Mouse (Mus musculus) CH12.LX (cell line): Measurements from ENCODE around the gene 1600002K03Rik. TPM values are rescaled to one million over a fixed set of nuclear protein-coding genes. Genes with fewer than 3 reads are reported as not detected.

Source experiments
- DNase-seq: peaks from one replicate; pipeline ENCODE4 v3.0.0-alpha.2; 2013; ENCODE audit errors: extremely low read depth
- H3K27ac ChIP-seq: 2 replicates; pipeline ENCODE4 v1.5.1; 2012; ENCODE audit warnings: low read depth, mild to moderate bottlenecking, control low read depth, moderate library complexity; ENCODE audit not compliant: insufficient read depth
- H3K27me3 ChIP-seq: replicated peaks from 2 replicates; pipeline ENCODE3; 2012; ENCODE audit warnings: inconsistent platforms
- H3K36me3 ChIP-seq, 2 experiments: replicated peaks in 1 of 2; 2 replicates each; pipeline versions ENCODE3 to v1.6.1; 2012; ENCODE audit warnings: inconsistent platforms in 1 of 2, low read length in 1 of 2, mild to moderate bottlenecking in 1 of 2, mixed read lengths in 1 of 2, moderate library complexity in 1 of 2; ENCODE audit not compliant: control insufficient read depth in 1 of 2, insufficient read depth in 1 of 2
- H3K4me1 ChIP-seq, 2 experiments: 2 replicates each; pipeline ENCODE4 v1.6.1; 2012; ENCODE audit warnings: inconsistent platforms in 1 of 2, moderate library complexity in 1 of 2; ENCODE audit not compliant: insufficient read depth in 2 of 2, control insufficient read depth in 1 of 2
- H3K4me2 ChIP-seq: 2 replicates; pipeline ENCODE4 v1.6.1; 2012; ENCODE audit warnings: low read depth, mild to moderate bottlenecking, control low read depth; ENCODE audit not compliant: poor library complexity, insufficient read depth, severe bottlenecking
- H3K4me3 ChIP-seq, 3 experiments: fragments of 150-350 bp in 1 of 3; sonication (generic) in 1 of 3; replicated peaks in 1 of 3; 2 replicates each; pipeline versions ENCODE3 to v1.5.1; 2011 to 2012; ENCODE audit warnings: low read depth in 2 of 3, low read length in 2 of 3, mild to moderate bottlenecking in 2 of 3, moderate library complexity in 2 of 3, control low read depth in 1 of 3, improper control_type of control experiment in 1 of 3, inconsistent platforms in 1 of 3, mixed read lengths in 1 of 3; ENCODE audit not compliant: poor library complexity in 1 of 3
- H3K79me2 ChIP-seq: replicated peaks from 2 replicates; pipeline ENCODE4 v1.6.1; 2012; ENCODE audit warnings: mild to moderate bottlenecking, moderate library complexity; ENCODE audit not compliant: control insufficient read depth, poor library complexity, insufficient read depth, severe bottlenecking; ENCODE audit errors: extremely low read depth
- H3K9ac ChIP-seq: 2 replicates; pipeline ENCODE4 v1.6.1; 2012; ENCODE audit warnings: low read depth, mild to moderate bottlenecking, control low read depth, moderate library complexity; ENCODE audit not compliant: insufficient read depth
- H3K9me3 ChIP-seq: replicated peaks from 2 replicates; pipeline ENCODE3; 2012; ENCODE audit warnings: low read length, inconsistent platforms, mixed read lengths
- BHLHE40 ChIP-seq: IDR thresholded peaks from 2 replicates; pipeline ENCODE4 v1.6.1; 2011; ENCODE audit warnings: mild to moderate bottlenecking, low read depth, low read length, improper control_type of control experiment
- CHD2 ChIP-seq: IDR thresholded peaks from 2 replicates; pipeline ENCODE4 v1.6.1; 2011; ENCODE audit warnings: low read length, improper control_type of control experiment
- E2F4 ChIP-seq: IDR thresholded peaks from 2 replicates; pipeline ENCODE4 v1.6.1; 2011; ENCODE audit warnings: low read depth, low read length, improper control_type of control experiment; ENCODE audit not compliant: insufficient replicate concordance
- ELF1 ChIP-seq: IDR thresholded peaks from 2 replicates; pipeline ENCODE4 v1.6.1; 2014; ENCODE audit warnings: low read depth, mild to moderate bottlenecking, inconsistent platforms, low read length, improper control_type of control experiment
- EP300 ChIP-seq: IDR thresholded peaks from 2 replicates; pipeline ENCODE4 v1.6.1; 2011; ENCODE audit warnings: low read length, improper control_type of control experiment
- ETS1 ChIP-seq: conservative IDR thresholded peaks from 2 replicates; pipeline ENCODE4 v1.6.1; 2012; ENCODE audit warnings: low read depth, mild to moderate bottlenecking, inconsistent platforms, low read length, improper control_type of control experiment, moderate library complexity
- GABPA ChIP-seq: IDR thresholded peaks from 2 replicates; pipeline ENCODE4 v1.6.1; 2012; ENCODE audit warnings: low read depth, low read length, improper control_type of control experiment, inconsistent platforms; ENCODE audit not compliant: insufficient replicate concordance
- HCFC1 ChIP-seq: IDR thresholded peaks from 2 replicates; pipeline ENCODE4 v1.6.1; 2012; ENCODE audit warnings: low read depth, mild to moderate bottlenecking, inconsistent platforms, low read length, improper control_type of control experiment
- JUN ChIP-seq: IDR thresholded peaks from 2 replicates; pipeline ENCODE4 v1.6.1; 2011; ENCODE audit warnings: low read depth, mild to moderate bottlenecking, low read length, improper control_type of control experiment, moderate library complexity; ENCODE audit not compliant: insufficient read depth
- JUND ChIP-seq: conservative IDR thresholded peaks from 2 replicates; pipeline ENCODE4 v1.6.1; 2011; ENCODE audit warnings: low read depth, low read length, improper control_type of control experiment
- KAT2A ChIP-seq: IDR thresholded peaks from 2 replicates; pipeline ENCODE4 v1.6.1; 2012; ENCODE audit warnings: low read length, improper control_type of control experiment, inconsistent platforms; ENCODE audit not compliant: insufficient replicate concordance
- MAFK ChIP-seq: IDR thresholded peaks from 2 replicates; pipeline ENCODE4 v1.6.1; 2011; ENCODE audit warnings: low read length, improper control_type of control experiment; ENCODE audit not compliant: insufficient replicate concordance
- MAX ChIP-seq: IDR thresholded peaks from 2 replicates; pipeline ENCODE4 v1.6.1; 2011; ENCODE audit warnings: low read length, improper control_type of control experiment
- MEF2A ChIP-seq: IDR thresholded peaks from 2 replicates; pipeline ENCODE4 v1.6.1; 2014; ENCODE audit warnings: low read depth, mild to moderate bottlenecking, inconsistent platforms, low read length, improper control_type of control experiment, borderline replicate concordance
- MYC ChIP-seq: IDR thresholded peaks from 2 replicates; pipeline ENCODE4 v1.6.1; 2011; ENCODE audit warnings: low read depth, mild to moderate bottlenecking, improper control_type of control experiment, low read length
- NRF1 ChIP-seq: IDR thresholded peaks from 2 replicates; pipeline ENCODE4 v1.6.1; 2014; ENCODE audit warnings: low read depth, mild to moderate bottlenecking, inconsistent platforms, low read length, improper control_type of control experiment, moderate library complexity
- PAX5 ChIP-seq: IDR thresholded peaks from 2 replicates; pipeline ENCODE4 v1.6.1; 2012; ENCODE audit warnings: low read length, inconsistent platforms, mixed read lengths
- POLR2A ChIP-seq: IDR thresholded peaks from 2 replicates; pipeline ENCODE4 v1.6.1; 2011; ENCODE audit warnings: low read depth, mild to moderate bottlenecking, improper control_type of control experiment, low read length
- SIN3A ChIP-seq: IDR thresholded peaks from 2 replicates; pipeline ENCODE4 v1.6.1; 2012; ENCODE audit warnings: low read length, improper control_type of control experiment, inconsistent platforms
- SMC3 ChIP-seq: IDR thresholded peaks from 2 replicates; pipeline ENCODE4 v1.6.1; 2011; ENCODE audit warnings: low read depth, low read length, improper control_type of control experiment
- TBP ChIP-seq: conservative IDR thresholded peaks from 2 replicates; pipeline ENCODE4 v1.6.1; 2011; ENCODE audit warnings: low read depth, low read length, improper control_type of control experiment
- UBTF ChIP-seq: IDR thresholded peaks from 2 replicates; pipeline ENCODE4 v1.6.1; 2012; ENCODE audit warnings: low read depth, mild to moderate bottlenecking, inconsistent platforms, low read length, improper control_type of control experiment, moderate library complexity
- ZMIZ1 ChIP-seq: IDR thresholded peaks from 2 replicates; pipeline ENCODE4 v1.6.1; 2012; ENCODE audit warnings: low read depth, mild to moderate bottlenecking, inconsistent platforms, low read length, improper control_type of control experiment
- ZNF384 ChIP-seq: IDR thresholded peaks from 2 replicates; pipeline ENCODE4 v1.6.1; 2012; ENCODE audit warnings: low read depth, low read length, improper control_type of control experiment, inconsistent platforms
- dilution Hi-C: fragments of 300-500 bp; cut with MboI; formaldehyde crosslinking; loops from 2 replicates; pipeline ENCODE4 v1.14.3; 2020; ENCODE audit warnings: low sequenced_read_pairs; ENCODE audit not compliant: extremely low pct_unique_long_range_greater_than_20kb, extremely low pct_ligation_motif_present
- in situ Hi-C: fragments of 300-500 bp; cut with MboI; formaldehyde crosslinking; loops from 3 replicates; pipeline ENCODE4 v1.14.3; 2019; ENCODE audit warnings: low sequenced_read_pairs, low pct_ligation_motif_present, low pct_unique_long_range_greater_than_20kb, mixed read lengths
- polyA plus RNA-seq: library from polyadenylated mRNA; unstranded; fragments of >175 nt; gene quantifications from 2 replicates; pipeline ENCODE4 v1.2.1, GENCODE M21; 2012; ENCODE audit warnings: low read depth; ENCODE audit not compliant: insufficient read length
- total RNA-seq, 2 experiments: library from RNA; depleted of rRNA; stranded (reverse); fragments of 300-350 nt in 1 of 2; fragments of >200 nt in 1 of 2; gene quantifications; 2 replicates each; pipeline ENCODE4 v1.2.3; 2012 to 2014

The 1600002K03Rik gene
- total and polyA plus RNA-seq, 3 experiments = 19.3 to 40.2 (median 30.5) TPM

DNA sequence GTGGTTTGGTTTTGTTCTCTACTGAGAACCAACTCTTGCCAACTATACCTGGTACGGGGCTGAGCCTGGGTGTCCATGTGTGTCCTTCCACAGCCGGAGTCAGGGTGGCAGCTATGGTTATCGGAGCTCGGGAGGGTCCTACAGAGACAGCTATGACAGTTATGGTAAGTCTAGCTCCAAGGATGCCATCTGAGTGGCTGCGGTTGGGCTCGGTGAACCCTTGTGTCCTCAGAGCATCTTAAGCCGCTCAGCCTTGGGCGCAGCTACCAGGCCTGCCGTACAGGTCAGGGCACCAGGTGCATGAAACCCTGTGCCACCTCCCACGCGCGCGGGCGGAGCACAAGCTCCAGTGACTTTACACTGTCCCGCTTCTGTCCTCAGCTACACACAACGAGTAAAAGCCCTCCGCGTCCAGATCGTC is 2.1 kb upstream of the 1600002K03Rik start:
- TF ChIP-seq POLR2A (no peak), MEF2A (no peak), ELF1 (no peak), SIN3A (no peak), HCFC1 (no peak), NRF1 (no peak), CHD2 (no peak), E2F4 (no peak), MAX (no peak), PAX5 (no peak)
- DNase-seq = no peak
- Histone ChIP-seq H3K79me2 (peaks cover 16% of the 10 kb centered on the region), H3K4me1 (peaks cover 12 to 55% of the 10 kb centered on the region in 2 experiments; a peak in 3 of 4 replicates), H3K4me3 (no peak overlapping the region), H3K9me3 (no peaks in the 10 kb centered on the region), H3K36me3 (peaks cover 25 to 39% of the 10 kb centered on the region in 2 experiments), H3K4me2 (no peak overlapping the region), H3K27ac (no peak overlapping the region), H3K27me3 (no peaks in the 10 kb centered on the region), H3K9ac (no peak overlapping the region)
- in situ Hi-C loops = no loop called here
- dilution Hi-C loops = no loop called here

DNA sequence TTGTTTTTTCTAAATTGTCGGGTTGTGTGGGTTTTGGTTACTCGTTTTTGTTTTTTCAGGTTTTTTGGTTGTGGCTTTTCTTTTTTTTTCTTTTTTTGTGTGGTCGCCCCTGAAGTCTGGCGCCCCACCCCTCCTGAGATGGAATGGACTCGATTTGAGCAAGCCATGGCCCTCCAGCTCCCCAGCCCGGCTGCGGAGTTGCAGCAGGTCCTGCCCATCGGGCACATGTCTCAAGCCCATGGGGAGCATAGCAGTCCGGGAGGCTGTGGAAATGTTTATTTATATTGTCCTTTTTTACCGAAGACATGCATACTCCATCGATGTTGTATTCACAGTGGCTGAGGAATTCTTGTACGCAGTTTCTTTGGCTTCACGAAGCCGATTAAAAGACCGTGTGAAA is 1.5 kb upstream of the 1600002K03Rik start:
- Histone ChIP-seq H3K36me3 (peaks cover 25 to 45% of the 10 kb centered on the region in 2 experiments), H3K4me3 (no peak overlapping the region), H3K4me1 (peaks cover 11 to 56% of the 10 kb centered on the region in 2 experiments), H3K9me3 (no peaks in the 10 kb centered on the region), H3K4me2 (no peak overlapping the region), H3K27me3 (no peaks in the 10 kb centered on the region), H3K9ac (no peak overlapping the region), H3K79me2 (peaks cover 16% of the 10 kb centered on the region), H3K27ac (no peak overlapping the region)
- in situ Hi-C loops (no loop called here), dilution Hi-C loops (no loop called here)
- DNase-seq = no peak
- TF ChIP-seq ETS1 (no peak), TBP (no peak)

DNA sequence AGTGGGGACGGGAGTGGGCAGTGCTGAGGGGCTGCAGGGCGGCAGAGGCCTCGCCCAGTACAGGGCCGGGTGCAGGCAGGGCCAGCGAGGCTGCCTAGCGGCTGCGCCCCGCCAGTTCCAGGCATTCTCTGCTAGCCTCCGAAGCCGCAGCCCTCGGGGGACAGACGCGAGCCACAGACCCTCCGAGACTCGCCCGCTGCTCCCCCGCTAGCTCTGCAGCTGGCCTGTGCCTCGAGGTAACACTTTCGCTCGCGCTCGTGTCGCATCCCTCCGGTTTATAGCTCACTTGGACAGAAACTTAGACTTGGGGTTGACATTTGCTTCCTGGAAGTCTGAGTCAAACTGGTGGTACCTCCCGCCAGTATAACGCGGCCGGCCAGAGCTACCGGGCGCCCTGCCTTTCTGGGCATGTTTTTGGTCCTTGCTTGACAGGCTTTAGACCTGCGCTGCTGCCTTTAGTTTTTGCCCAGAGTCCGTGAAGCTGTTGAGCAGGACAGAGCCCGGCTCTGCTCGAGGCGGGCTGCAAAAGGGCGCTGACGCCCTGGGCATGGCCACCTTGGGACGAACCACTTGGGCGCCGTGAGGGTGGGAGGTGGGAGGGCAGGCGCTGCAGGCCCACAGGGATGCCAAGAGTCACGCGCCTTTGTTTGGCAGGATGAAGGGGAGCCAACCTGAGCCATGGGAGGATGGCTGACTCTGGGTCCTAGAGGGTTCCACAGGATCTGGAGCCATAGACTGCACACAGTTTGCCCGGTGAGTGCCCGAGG is 801 bp upstream of the 1600002K03Rik start:
- peak overlapping the region; percentile 62 for H3K9ac ChIP-seq
- peak overlapping the region; percentile 12 to 62 (median 12) for H3K4me3 ChIP-seq
- DNase-seq = no peak
- H3K79me2 ChIP-seq = peaks cover 16% of the 10 kb centered on the region
- H3K36me3 ChIP-seq = peaks cover 27 to 52% of the 10 kb centered on the region in 2 experiments
- H3K9me3 ChIP-seq = no peaks in the 10 kb centered on the region
- peaks cover 11 to 51% of the 10 kb centered on the region in 2 experiments for H3K4me1 ChIP-seq
- H3K27me3 ChIP-seq = no peaks in the 10 kb centered on the region
- peak overlapping the region; percentile 0; the same call in 1 of the 2 replicates for H3K27ac ChIP-seq
- dilution Hi-C loops (no loop called here), in situ Hi-C loops (no loop called here)
- H3K4me2 ChIP-seq = peak overlapping the region; percentile 23; the same call in 1 of the 2 replicates
- no peak for TF ChIP-seq SMC3
- TF ChIP-seq JUND = no peak
- TF ChIP-seq MAFK = no peak
- TF ChIP-seq KAT2A = no peak
- TF ChIP-seq PAX5 = no peak
- TF ChIP-seq JUN = no peak
- no peak for TF ChIP-seq GABPA
- TF ChIP-seq ZNF384 = no peak
- TF ChIP-seq EP300 = no peak
- TF ChIP-seq ETS1 = no peak
- no peak for TF ChIP-seq ZMIZ1
- no peak for TF ChIP-seq POLR2A
- no peak for TF ChIP-seq BHLHE40
- no peak for TF ChIP-seq MYC
- no peak for TF ChIP-seq MAX
- no peak for TF ChIP-seq UBTF
- TF ChIP-seq CHD2 = no peak
